In the genomic region with DNA sequence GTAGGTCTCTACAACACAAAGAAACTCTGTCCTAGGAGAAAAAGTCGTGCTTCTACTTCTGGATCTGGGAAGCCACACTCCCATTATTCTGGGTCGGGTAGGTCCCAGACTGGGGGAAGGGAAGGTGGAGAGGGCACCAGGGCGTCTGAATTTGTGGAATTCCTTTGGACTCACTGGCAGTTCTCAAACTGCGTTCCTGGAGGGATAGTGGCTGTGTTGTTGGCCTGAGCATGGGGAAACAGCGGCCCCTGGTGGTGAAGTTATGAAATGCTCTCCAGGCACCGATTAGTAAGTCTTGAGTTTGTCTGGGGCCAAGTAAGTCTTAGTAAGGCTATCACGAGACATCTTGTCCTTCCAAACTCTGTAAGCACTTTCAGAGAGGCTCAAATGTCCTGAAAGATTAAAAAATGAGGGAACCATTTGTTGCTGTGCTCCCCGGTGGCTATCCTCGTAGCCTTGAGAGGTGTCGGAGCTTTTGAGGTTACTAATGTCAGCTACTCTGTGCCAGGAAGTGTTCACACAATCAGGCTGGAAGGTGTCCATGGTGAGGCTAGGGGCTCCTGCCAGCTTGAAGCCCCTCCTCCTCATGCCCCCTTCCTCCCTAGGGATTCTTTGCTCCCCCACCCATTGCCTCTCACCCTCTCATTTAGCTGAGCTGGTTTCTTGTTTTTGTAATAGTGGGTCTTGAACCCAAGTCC, we compare ENCODE assay signal across 8 mouse cellular contexts. TPM values are rescaled to one million over a fixed set of nuclear protein-coding genes. Genes with fewer than 3 reads are reported as not detected.
A peak's percentile ranks its signal among the peaks of the same experiment; 100 is the strongest.
DNase-seq lines count a peak whose midpoint lies in the region; ATAC-seq and TF ChIP-seq lines count a peak whose summit lies in the region.

No protein-coding gene starts in this region.

- H3K4me3 ChIP-seq in cerebellum, adult 2 months (replicated peaks; ENCODE audit: insufficient read depth, low read depth, low read length): no peak overlapping the region
- no peak overlapping the region for H3K4me3 ChIP-seq in forebrain, postnatal 0 days (ENCODE audit: low read depth, low read length)

- TF ChIP-seq CTCF in cerebellum, adult 2 months (IDR thresholded peaks at IDR 0.05; ENCODE audit: borderline replicate concordance, insufficient read depth, low read depth, low read length): peak; percentile 90
- TF ChIP-seq CTCF in forebrain, postnatal 0 days (IDR thresholded peaks at IDR 0.05; ENCODE audit: low read depth): peak; percentile 99

- no peaks in the 10 kb centered on the region for H3K36me3 ChIP-seq in forebrain, postnatal 0 days (ENCODE audit: insufficient read depth)

- H3K9me3 ChIP-seq in forebrain, postnatal 0 days (ENCODE audit: low read length): no peaks in the 10 kb centered on the region

- H3K9ac ChIP-seq in forebrain, postnatal 0 days: no peak overlapping the region

- H3K27me3 ChIP-seq in cerebellum, adult 2 months (ENCODE audit: control insufficient read depth, insufficient read depth, low read length): no peaks in the 10 kb centered on the region
- no peaks in the 10 kb centered on the region for H3K27me3 ChIP-seq in forebrain, postnatal 0 days (ENCODE audit: insufficient read depth, low read length)

- H3K4me1 ChIP-seq in cerebellum, adult 2 months (ENCODE audit: control insufficient read depth, insufficient read depth, low read length): 0 out of 2 replicates have a peak, but pooled peaks cover under 1% of the 10 kb centered on the region
- H3K4me1 ChIP-seq in forebrain, postnatal 0 days (ENCODE audit: insufficient read depth): no peaks in the 10 kb centered on the region

- TF ChIP-seq POLR2A in cerebellum, adult 2 months (IDR thresholded peaks at IDR 0.05; ENCODE audit: borderline replicate concordance, insufficient read depth, low read length): no peak

- peak; percentile 77 for DNase-seq in MN1 (ENCODE audit: low spot score)
- peak; percentile 76 to 91 for DNase-seq in cerebellum, adult 2 months
- peak; percentile 93 for DNase-seq in forebrain, postnatal 0 days
- DNase-seq in heart, postnatal 4 days: peak; percentile 94
- peak; percentile 79 for DNase-seq in layer of hippocampus, adult 9-10 months (ENCODE audit: low spot score)
- peak; percentile 95 for DNase-seq in lung, postnatal 10 days
- DNase-seq in ovary, postnatal 36 days (ENCODE audit: low spot score): peak; percentile 88
- peak; percentile 68 for DNase-seq in thymus, postnatal 14 days

- peak; percentile 71 for ATAC-seq in forebrain, postnatal 0 days

- no peak overlapping the region for H3K27ac ChIP-seq in cerebellum, adult 2 months (ENCODE audit: insufficient read depth, low read length)
- H3K27ac ChIP-seq in forebrain, postnatal 0 days (ENCODE audit: low read depth, low read length): no peak overlapping the region

- WGBS in cerebellum, adult 2 months: 10% methylated on average over 10 of the region's 10 CpGs
- 7% methylated on average over 10 of the region's 10 CpGs for WGBS in forebrain, postnatal 0 days

- H3K4me2 ChIP-seq in forebrain, postnatal 0 days (ENCODE audit: low read depth): no peak overlapping the region

RNA-seq across cellular contexts. Expression of a gene that starts 50.2 kb away (rescaled TPM):
- polyA plus RNA-seq in cerebellum, adult 2 months (2012; rRNA removed): 34.6 and 37.5 TPM in 2 replicates
- total RNA-seq in forebrain, postnatal 0 days (2014; rRNA removed): 59.5 and 63.6 TPM in 2 replicates
- polyA plus RNA-seq in forebrain, postnatal 0 days (2015; fragmentation: Nextera tagmentation; extraction: Ambion mirVana): 14.9 and 16.6 TPM in 2 replicates
- total RNA-seq in heart, postnatal 4 days (2021): 10 to 100 TPM; 55.2 to 57.8 TPM
